Mouse (Mus musculus) embryonic facial prominence, embryonic 10.5 days (tissue): Measurements from ENCODE around the gene Milr1. TPM values are rescaled to one million over a fixed set of nuclear protein-coding genes. Genes with fewer than 3 reads are reported as not detected.
"Not testable (repeated sequence)": the region's sequence is repeated elsewhere in the genome, so short reads cannot be mapped to it uniquely, and the experiment has no call there.

Experiments used
- DNase-seq: peaks from one replicate; pipeline ENCODE4 v3.0.0-alpha.2; 2017; ENCODE audit warnings: low spot score
- H3K27ac ChIP-seq: fragments of 300-500 bp; sonication (generic); replicated peaks from 2 replicates; pipeline ENCODE4 v1.5.1; 2016; ENCODE audit warnings: mild to moderate bottlenecking
- H3K27me3 ChIP-seq: fragments of 300-500 bp; sonication (generic); replicated peaks from 2 replicates; pipeline ENCODE4 v1.6.1; 2016; ENCODE audit warnings: low read depth, mild to moderate bottlenecking; ENCODE audit not compliant: poor library complexity, severe bottlenecking
- H3K36me3 ChIP-seq: fragments of 300-500 bp; sonication (generic); replicated peaks from 2 replicates; pipeline ENCODE4 v1.6.1; 2016; ENCODE audit warnings: mild to moderate bottlenecking, moderate library complexity
- H3K4me1 ChIP-seq: fragments of 300-500 bp; sonication (generic); 2 replicates; pipeline ENCODE4 v1.6.1; 2016
- H3K4me3 ChIP-seq: fragments of 300-500 bp; sonication (generic); 2 replicates; pipeline ENCODE4 v1.5.1; 2016; ENCODE audit warnings: mild to moderate bottlenecking, moderate library complexity
- H3K9me3 ChIP-seq: fragments of 300-500 bp; sonication (generic); 2 replicates; pipeline ENCODE4 v1.6.1; 2016; ENCODE audit warnings: mild to moderate bottlenecking
- WGBS: fragments of 180-500 bp; shearing (Covaris S2); methylation state at CpG from one replicate; pipeline ENCODE4 v1.1.7; 2016; 5-methylcytosine and 5-hydroxymethylcytosine counted together
- microRNA-seq: library from miRNA; unstranded; fragments of <30 nt; microRNA quantifications from one replicate; pipeline ENCODE4, GENCODE M21; 2017
- polyA plus RNA-seq: library from polyadenylated mRNA; unstranded; fragments of >200 nt; fragmentation: Nextera tagmentation; extraction: Ambion mirVana; gene quantifications from 2 replicates; pipeline ENCODE4 v1.2.1, GENCODE M21; 2016

Milr1 gene
- polyA plus RNA-seq, 1 experiment from 2014 or later = 1.1 TPM

GRCm38 (mm10) chr11:106807442-106807841 is 56.4 kb downstream of the Milr1 start:
- not testable (repeated sequence) for H3K4me1 ChIP-seq, H3K27ac ChIP-seq, DNase-seq, H3K4me3 ChIP-seq, H3K9me3 ChIP-seq, H3K27me3 ChIP-seq
- peaks cover 88% of the 10 kb centered on the region for H3K36me3 ChIP-seq
- WGBS = 85% methylated on average over 1 of the region's 1 CpGs

- peaks cover 14% of the 10 kb centered on the region for H3K4me1 ChIP-seq
- H3K27ac ChIP-seq = no peak overlapping the region
- peaks cover 99% of the 10 kb centered on the region for H3K36me3 ChIP-seq
- DNase-seq = no peak
- H3K9me3 ChIP-seq = no peaks in the 10 kb centered on the region
- no peak overlapping the region for H3K4me3 ChIP-seq
- no peaks in the 10 kb centered on the region for H3K27me3 ChIP-seq
- WGBS = 89% methylated on average over 7 of the region's 7 CpGs
Measured at GRCm38 (mm10) chr11:106812410-106813136, 61.5 kb downstream of the Milr1 start.

GRCm38 (mm10) chr11:106814601-106815320 is 63.7 kb downstream of the Milr1 start:
- Histone ChIP-seq H3K36me3 (peaks cover 100% of the 10 kb centered on the region), H3K4me1 (peaks cover 14% of the 10 kb centered on the region), H3K4me3 (no peak overlapping the region), H3K9me3 (no peaks in the 10 kb centered on the region), H3K27ac (no peak overlapping the region), H3K27me3 (no peaks in the 10 kb centered on the region)
- 61% methylated on average over 14 of the region's 14 CpGs for WGBS
- peak; percentile 24 for DNase-seq

- Histone ChIP-seq H3K27ac (no peak overlapping the region), H3K4me3 (no peak overlapping the region), H3K27me3 (no peaks in the 10 kb centered on the region), H3K9me3 (no peaks in the 10 kb centered on the region), H3K4me1 (peaks cover 14% of the 10 kb centered on the region), H3K36me3 (peaks cover 100% of the 10 kb centered on the region)
- no peak for DNase-seq
- WGBS = 93% methylated on average over 2 of the region's 2 CpGs
Measured at GRCm38 (mm10) chr11:106815331-106815730, 64.3 kb downstream of the Milr1 start.

- 88% methylated on average over 2 of the region's 2 CpGs for WGBS
- H3K36me3 ChIP-seq = peaks cover 100% of the 10 kb centered on the region
Measured at GRCm38 (mm10) chr11:106815761-106816160, 64.7 kb downstream of the Milr1 start.

GRCm38 (mm10) chr11:106816316-106816715 is 65.3 kb downstream of the Milr1 start:
- no peak for DNase-seq
- 85% methylated on average over 7 of the region's 7 CpGs for WGBS
- Histone ChIP-seq H3K36me3 (peaks cover 100% of the 10 kb centered on the region), H3K27ac (no peak overlapping the region), H3K4me3 (no peak overlapping the region), H3K27me3 (no peaks in the 10 kb centered on the region), H3K9me3 (no peaks in the 10 kb centered on the region), H3K4me1 (peaks cover 14% of the 10 kb centered on the region)

More at GRCm38 (mm10) chr11:106815761-106816160, 64.7 kb downstream of the Milr1 start:
- Histone ChIP-seq H3K27ac (no peak overlapping the region), H3K9me3 (no peaks in the 10 kb centered on the region), H3K4me1 (peaks cover 14% of the 10 kb centered on the region), H3K27me3 (no peaks in the 10 kb centered on the region), H3K4me3 (no peak overlapping the region)
- DNase-seq = no peak

- Histone ChIP-seq H3K36me3 (peaks cover 98% of the 10 kb centered on the region), H3K27me3 (no peaks in the 10 kb centered on the region), H3K4me3 (no peak overlapping the region), H3K27ac (no peak overlapping the region), H3K4me1 (peaks cover 14% of the 10 kb centered on the region), H3K9me3 (no peaks in the 10 kb centered on the region)
- whole genome bisulfite sequencing = 92% methylated on average over 3 of the region's 3 CpGs
- DNase-seq = no peak
Measured at GRCm38 (mm10) chr11:106817156-106817555, 66.1 kb downstream of the Milr1 start.

- DNase-seq = no peak
- peaks cover 98% of the 10 kb centered on the region for H3K36me3 ChIP-seq
- H3K4me3 ChIP-seq = no peak overlapping the region
- H3K27ac ChIP-seq = no peak overlapping the region
- H3K4me1 ChIP-seq = peaks cover 14% of the 10 kb centered on the region
- 95% methylated on average over 6 of the region's 6 CpGs for WGBS
- H3K27me3 ChIP-seq = no peaks in the 10 kb centered on the region
- H3K9me3 ChIP-seq = no peaks in the 10 kb centered on the region
Measured at GRCm38 (mm10) chr11:106817808-106818207, 66.8 kb downstream of the Milr1 start.

GRCm38 (mm10) chr11:106818341-106818740 is 67.3 kb downstream of the Milr1 start:
- H3K4me3 ChIP-seq = no peak overlapping the region
- H3K27ac ChIP-seq = no peak overlapping the region
- no peak for DNase-seq
- H3K27me3 ChIP-seq = no peaks in the 10 kb centered on the region
- WGBS = 95% methylated on average over 9 of the region's 9 CpGs
- peaks cover 98% of the 10 kb centered on the region for H3K36me3 ChIP-seq
- H3K4me1 ChIP-seq = peaks cover 14% of the 10 kb centered on the region
- H3K9me3 ChIP-seq = no peaks in the 10 kb centered on the region

Small RNAs within 50 kb of the gene (microRNA-seq; reads per million reads assigned to microRNA genes)
- not detected for gene Gm25994
- 8.5 reads per million, percentile 20 among the genes with 10 or more reads in this experiment for gene Mir3064

Other genes starting within 250 kb of the Milr1 start
- 6.8 and 7.5 TPM in 2 replicates for gene Tex2, start 137.8 kb upstream of the Milr1 start, polyA plus RNA-seq
- 17.3 and 20.8 TPM in 2 replicates for gene Pecam1, start 598 bp upstream of the Milr1 start, polyA plus RNA-seq
- gene Polg2, start 28.3 kb downstream of the Milr1 start, polyA plus RNA-seq = 9.9 and 11.2 TPM in 2 replicates
- 312 and 326 TPM in 2 replicates for gene Ddx5, start 38.0 kb downstream of the Milr1 start, polyA plus RNA-seq
- gene Cep95, start 38.0 kb downstream of the Milr1 start, polyA plus RNA-seq = 17.6 and 19.7 TPM in 2 replicates
- 12.4 and 13.5 TPM in 2 replicates for gene Smurf2, start 169.5 kb downstream of the Milr1 start, polyA plus RNA-seq
- gene Kpna2, start 248.3 kb downstream of the Milr1 start, polyA plus RNA-seq = 631 and 685 TPM in 2 replicates